Mouse (Mus musculus): ENCODE data around the gene Cspg4. TPM values are rescaled to one million over a fixed set of nuclear protein-coding genes. Genes with fewer than 3 reads are reported as not detected.

Gene Cspg4
- polyA plus RNA-seq, 1 experiment from 2014 or later = 9.0 TPM

- DNase-seq (ENCODE audit: low spot score) = no peak
- WGBS = 32% methylated on average over 11 of the region's 11 CpGs
These were observed 1.0 kb downstream of the Cspg4 start for GRCm38 (mm10) chr9:56865673-56866400.

GRCm38 (mm10) chr9:56866430-56866829, 1.6 kb downstream of the Cspg4 start:
- peak overlapping the region; percentile 49 for H3K4me3 ChIP-seq (ENCODE audit: low read depth, low read length)
- ATAC-seq (ENCODE audit: low FRiP score, low TSS enrichment) (no peak), DNase-seq (ENCODE audit: low spot score) (no peak)
- TF ChIP-seq EP300 (optimal IDR thresholded peaks at IDR 0.05) (no peak), CTCF (IDR thresholded peaks at IDR 0.05; ENCODE audit: low read depth) (no peak)
- H3K4me2 ChIP-seq (replicated peaks; ENCODE audit: low read depth) = peak overlapping the region; percentile 65
- no peaks in the 10 kb centered on the region for H3K36me3 ChIP-seq (ENCODE audit: control insufficient read depth, insufficient read depth, low read length)
- 50% methylated on average over 5 of the region's 5 CpGs for WGBS
- H3K4me1 ChIP-seq (replicated peaks; ENCODE audit: control insufficient read depth, insufficient read depth) = peaks cover 20% of the 10 kb centered on the region
- no peaks in the 10 kb centered on the region for H3K27me3 ChIP-seq (ENCODE audit: control insufficient read depth, insufficient read depth, low read length)
- H3K27ac ChIP-seq (replicated peaks) = peak overlapping the region; percentile 73
- peak overlapping the region; percentile 65 for H3K9ac ChIP-seq (ENCODE audit: low read length)
- no peaks in the 10 kb centered on the region for H3K9me3 ChIP-seq (ENCODE audit: control insufficient read depth, low read length)

More at GRCm38 (mm10) chr9:56865673-56866400, 1.0 kb downstream of the Cspg4 start:
- Histone ChIP-seq H3K4me3 (ENCODE audit: low read depth, low read length) (peak overlapping the region; percentile 49), H3K9ac (ENCODE audit: low read length) (peak overlapping the region; percentile 65), H3K27me3 (ENCODE audit: control insufficient read depth, insufficient read depth, low read length) (no peaks in the 10 kb centered on the region), H3K4me2 (replicated peaks; ENCODE audit: low read depth) (peak overlapping the region; percentile 65), H3K27ac (replicated peaks) (peak overlapping the region; percentile 73), H3K4me1 (replicated peaks; ENCODE audit: control insufficient read depth, insufficient read depth) (peaks cover 23% of the 10 kb centered on the region), H3K36me3 (ENCODE audit: control insufficient read depth, insufficient read depth, low read length) (no peaks in the 10 kb centered on the region), H3K9me3 (ENCODE audit: control insufficient read depth, low read length) (no peaks in the 10 kb centered on the region)
- TF ChIP-seq CTCF (IDR thresholded peaks at IDR 0.05; ENCODE audit: low read depth) = no peak
- no peak for TF ChIP-seq EP300 (optimal IDR thresholded peaks at IDR 0.05)
- ATAC-seq (ENCODE audit: low FRiP score, low TSS enrichment) = no peak

GRCm38 (mm10) chr9:56868292-56868691, 3.5 kb downstream of the Cspg4 start:
- TF ChIP-seq CTCF (IDR thresholded peaks at IDR 0.05; ENCODE audit: low read depth) (no peak), EP300 (optimal IDR thresholded peaks at IDR 0.05) (no peak)
- peak overlapping the region; percentile 52 for H3K9ac ChIP-seq (ENCODE audit: low read length)
- H3K4me2 ChIP-seq (replicated peaks; ENCODE audit: low read depth) = peak overlapping the region; percentile 65
- H3K4me3 ChIP-seq (ENCODE audit: low read depth, low read length) = no peak overlapping the region; the same call in 1 of the 2 replicates
- H3K9me3 ChIP-seq (ENCODE audit: control insufficient read depth, low read length) = no peaks in the 10 kb centered on the region
- H3K36me3 ChIP-seq (ENCODE audit: control insufficient read depth, insufficient read depth, low read length) = no peaks in the 10 kb centered on the region
- H3K27ac ChIP-seq (replicated peaks) = peak overlapping the region; percentile 74
- peaks cover 18% of the 10 kb centered on the region for H3K4me1 ChIP-seq (replicated peaks; ENCODE audit: control insufficient read depth, insufficient read depth)
- ATAC-seq (ENCODE audit: low FRiP score, low TSS enrichment) = peak; percentile 53
- WGBS = 12% methylated on average over 6 of the region's 6 CpGs
- no peaks in the 10 kb centered on the region for H3K27me3 ChIP-seq (ENCODE audit: control insufficient read depth, insufficient read depth, low read length)
- DNase-seq (ENCODE audit: low spot score) = peak; percentile 65

- Histone ChIP-seq H3K36me3 (ENCODE audit: control insufficient read depth, insufficient read depth, low read length) (no peaks in the 10 kb centered on the region), H3K4me2 (replicated peaks; ENCODE audit: low read depth) (no peak overlapping the region), H3K9me3 (ENCODE audit: control insufficient read depth, low read length) (no peaks in the 10 kb centered on the region), H3K9ac (ENCODE audit: low read length) (no peak overlapping the region), H3K27me3 (ENCODE audit: control insufficient read depth, insufficient read depth, low read length) (no peaks in the 10 kb centered on the region), H3K4me3 (ENCODE audit: low read depth, low read length) (no peak overlapping the region), H3K27ac (replicated peaks) (no peak overlapping the region), H3K4me1 (replicated peaks; ENCODE audit: control insufficient read depth, insufficient read depth) (peaks cover 15% of the 10 kb centered on the region)
- ATAC-seq (ENCODE audit: low FRiP score, low TSS enrichment) (no peak), DNase-seq (ENCODE audit: low spot score) (no peak)
- 63% methylated on average over 13 of the region's 13 CpGs for WGBS
- TF ChIP-seq CTCF (IDR thresholded peaks at IDR 0.05; ENCODE audit: low read depth) (no peak), EP300 (optimal IDR thresholded peaks at IDR 0.05) (no peak)
These were observed 4.7 kb downstream of the Cspg4 start for GRCm38 (mm10) chr9:56869552-56869951.

GRCm38 (mm10) chr9:56870778-56871177, 5.9 kb downstream of the Cspg4 start:
- no peak overlapping the region for H3K9ac ChIP-seq (ENCODE audit: low read length)
- WGBS = 49% methylated on average over 10 of the region's 10 CpGs
- ATAC-seq (ENCODE audit: low FRiP score, low TSS enrichment) (no peak), DNase-seq (ENCODE audit: low spot score) (no peak)
- H3K4me1 ChIP-seq (replicated peaks; ENCODE audit: control insufficient read depth, insufficient read depth) = peaks cover 15% of the 10 kb centered on the region
- TF ChIP-seq CTCF (IDR thresholded peaks at IDR 0.05; ENCODE audit: low read depth) = no peak
- TF ChIP-seq EP300 (optimal IDR thresholded peaks at IDR 0.05) = no peak
- H3K4me2 ChIP-seq (replicated peaks; ENCODE audit: low read depth) = no peak overlapping the region
- no peaks in the 10 kb centered on the region for H3K9me3 ChIP-seq (ENCODE audit: control insufficient read depth, low read length)
- no peak overlapping the region for H3K4me3 ChIP-seq (ENCODE audit: low read depth, low read length)
- H3K27me3 ChIP-seq (ENCODE audit: control insufficient read depth, insufficient read depth, low read length) = no peaks in the 10 kb centered on the region
- H3K36me3 ChIP-seq (ENCODE audit: control insufficient read depth, insufficient read depth, low read length) = no peaks in the 10 kb centered on the region
- peak overlapping the region; percentile 25; the same call in 1 of the 2 replicates for H3K27ac ChIP-seq (replicated peaks)

GRCm38 (mm10) chr9:56871191-56871590, 6.4 kb downstream of the Cspg4 start:
- no peak overlapping the region for H3K9ac ChIP-seq (ENCODE audit: low read length)
- peaks cover 13% of the 10 kb centered on the region for H3K4me1 ChIP-seq (replicated peaks; ENCODE audit: control insufficient read depth, insufficient read depth)
- H3K27ac ChIP-seq (replicated peaks) = peak overlapping the region; percentile 25; the same call in 1 of the 2 replicates
- H3K9me3 ChIP-seq (ENCODE audit: control insufficient read depth, low read length) = no peaks in the 10 kb centered on the region
- TF ChIP-seq EP300 (optimal IDR thresholded peaks at IDR 0.05) (no peak), CTCF (IDR thresholded peaks at IDR 0.05; ENCODE audit: low read depth) (no peak)
- no peaks in the 10 kb centered on the region for H3K36me3 ChIP-seq (ENCODE audit: control insufficient read depth, insufficient read depth, low read length)
- no peak overlapping the region for H3K4me3 ChIP-seq (ENCODE audit: low read depth, low read length)
- ATAC-seq (ENCODE audit: low FRiP score, low TSS enrichment) (peak; percentile 3; the same call in 1 of the 2 replicates), DNase-seq (ENCODE audit: low spot score) (no peak)
- H3K4me2 ChIP-seq (replicated peaks; ENCODE audit: low read depth) = no peak overlapping the region
- WGBS = 29% methylated on average over 5 of the region's 5 CpGs
- H3K27me3 ChIP-seq (ENCODE audit: control insufficient read depth, insufficient read depth, low read length) = no peaks in the 10 kb centered on the region
